Mouse (Mus musculus) spleen, adult 2 months (tissue): Measurements from ENCODE around the gene Rep15.

Experiments
- CTCF ChIP-seq: fragments of 200-500 bp; IDR thresholded peaks from 2 replicates; pipeline ENCODE4 v1.5.1; 2011; ENCODE audit warnings: mild to moderate bottlenecking, inconsistent platforms; ENCODE audit not compliant: insufficient read depth, insufficient read length, insufficient replicate concordance; ENCODE audit errors: extremely low read depth
- POLR2A ChIP-seq: fragments of 200-500 bp; IDR thresholded peaks from 2 replicates; pipeline ENCODE4 v1.6.1; 2011; ENCODE audit warnings: low read depth, low read length, inconsistent platforms

DNA sequence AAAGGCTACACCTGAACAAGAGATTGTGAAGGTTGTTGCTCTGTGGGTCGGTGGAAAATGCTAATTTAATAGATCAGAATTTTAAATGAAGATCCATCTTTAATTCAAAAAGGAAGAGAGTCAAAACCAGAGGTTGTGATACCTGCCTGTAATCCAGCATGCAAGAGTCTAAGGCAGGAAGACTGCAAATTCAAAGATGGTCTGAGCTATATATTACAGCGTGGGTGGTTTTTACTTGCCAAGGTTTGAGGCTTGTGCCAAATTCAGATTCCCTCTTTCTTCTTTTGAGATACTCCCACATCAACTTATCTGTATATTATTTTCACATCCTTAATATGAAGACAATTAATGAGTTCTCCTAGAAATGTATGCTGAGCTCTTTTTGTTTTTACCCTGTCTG lies 4.0 kb upstream of the Rep15 start:
- no peak for TF ChIP-seq CTCF
- TF ChIP-seq POLR2A, result no peak
